Mouse (Mus musculus) ES-Bruce4 (cell line): ENCODE measurements at regions not wholly inside any gene's neighbourhood (a gene's known extent, or its start where the extent isn't known, plus 50 kb on each side); places are given as distances from the start of the nearest gene placed in this dataset.
"Not testable (repeated sequence)": the region's sequence is repeated elsewhere in the genome, so short reads cannot be mapped to it uniquely, and the experiment has no call there.

ENCODE experiments used
- CTCF ChIP-seq: IDR thresholded peaks from one replicate; pipeline ENCODE4 v1.8.1; 2011; ENCODE audit warnings: low read depth, low read length
- EP300 ChIP-seq: IDR thresholded peaks from 2 replicates; pipeline ENCODE4 v1.6.1; 2011; ENCODE audit warnings: low read depth, low read length; ENCODE audit not compliant: insufficient read depth

DNA sequence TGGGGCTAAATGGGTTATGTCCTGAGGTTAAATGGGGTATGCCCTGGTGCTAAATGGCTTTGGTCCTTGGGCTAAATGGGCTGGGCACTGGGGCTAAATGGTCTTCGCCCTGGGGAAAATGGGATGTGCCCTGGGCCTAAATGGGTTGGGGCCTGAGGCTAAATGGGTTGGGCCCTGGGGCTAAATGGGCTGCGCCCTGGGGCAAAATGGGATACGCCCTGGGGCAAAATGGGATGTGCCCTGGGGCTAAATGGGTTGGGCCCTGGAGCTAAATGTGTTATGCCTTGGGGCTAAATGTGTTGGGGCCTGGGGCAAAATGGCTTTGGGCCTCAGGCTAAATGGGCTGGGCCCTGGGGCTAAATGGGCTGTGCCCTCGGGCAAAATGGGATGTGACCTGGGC, 265.6 kb downstream of the Samd9l start:
- not testable (repeated sequence) for TF ChIP-seq CTCF, EP300
